Mouse (Mus musculus): ENCODE results near the gene Ints4.
"Not testable (repeated sequence)": the region's sequence is repeated elsewhere in the genome, so short reads cannot be mapped to it uniquely, and the experiment has no call there.

Gene Ints4

GRCm38 (mm10) chr7:97480821-97481339 is at the start of gene Ints4:
Gene Ints4, plus strand, starts transcription at chr7:97480956.
- peak; percentile 94 for DNase-seq (ENCODE audit: low spot score)

GRCm38 (mm10) chr7:97433517-97433916 is 47.2 kb upstream of the Ints4 start:
- peak; percentile 58 for DNase-seq (ENCODE audit: low spot score)

GRCm38 (mm10) chr7:97434517-97434916 is 46.2 kb upstream of the Ints4 start:
- no peak for DNase-seq (ENCODE audit: low spot score)

- no peak for DNase-seq (ENCODE audit: low spot score)
Observed at GRCm38 (mm10) chr7:97438986-97439385, 41.8 kb upstream of the Ints4 start.

- peak; percentile 91 for DNase-seq (ENCODE audit: low spot score)
Observed at GRCm38 (mm10) chr7:97446171-97446925, 34.4 kb upstream of the Ints4 start.

GRCm38 (mm10) chr7:97447050-97447531 is 33.7 kb upstream of the Ints4 start:
- peak; percentile 44 for DNase-seq (ENCODE audit: low spot score)

GRCm38 (mm10) chr7:97451023-97451422 is 29.7 kb upstream of the Ints4 start, which contains the start of gene Kctd14:
Gene Kctd14, plus strand, starts transcription at chr7:97451323.
- DNase-seq (ENCODE audit: low spot score), result not testable (repeated sequence)

- DNase-seq (ENCODE audit: low spot score), result no peak
Observed at GRCm38 (mm10) chr7:97452196-97452595, 28.6 kb upstream of the Ints4 start.

GRCm38 (mm10) chr7:97453141-97453921 is 27.4 kb upstream of the Ints4 start:
- DNase-seq (ENCODE audit: low spot score), result peak; percentile 27

GRCm38 (mm10) chr7:97454795-97455194 is 26.0 kb upstream of the Ints4 start:
- DNase-seq (ENCODE audit: low spot score), result no peak

- DNase-seq (ENCODE audit: low spot score), result no peak
Observed at GRCm38 (mm10) chr7:97455577-97455976, 25.2 kb upstream of the Ints4 start.

- no peak for DNase-seq (ENCODE audit: low spot score)
Observed at GRCm38 (mm10) chr7:97473001-97473400, 7.8 kb upstream of the Ints4 start.

GRCm38 (mm10) chr7:97479349-97479748 is 1.4 kb upstream of the Ints4 start:
- no peak for DNase-seq (ENCODE audit: low spot score)

GRCm38 (mm10) chr7:97480290-97480689 is 466 bp upstream of the Ints4 start:
- peak; percentile 25 for DNase-seq (ENCODE audit: low spot score)

GRCm38 (mm10) chr7:97483378-97483777 is 2.6 kb downstream of the Ints4 start:
- DNase-seq (ENCODE audit: low spot score), result no peak

GRCm38 (mm10) chr7:97491157-97491556 is 10.4 kb downstream of the Ints4 start:
- DNase-seq (ENCODE audit: low spot score), result no peak

GRCm38 (mm10) chr7:97492420-97492819 is 11.7 kb downstream of the Ints4 start:
- DNase-seq (ENCODE audit: low spot score), result no peak

- DNase-seq (ENCODE audit: low spot score), result no peak
Observed at GRCm38 (mm10) chr7:97495052-97495451, 14.3 kb downstream of the Ints4 start.

- DNase-seq (ENCODE audit: low spot score), result peak; percentile 32
Observed at GRCm38 (mm10) chr7:97500555-97501209, 19.9 kb downstream of the Ints4 start.

GRCm38 (mm10) chr7:97514786-97515185 is 34.0 kb downstream of the Ints4 start:
- no peak for DNase-seq (ENCODE audit: low spot score)

- no peak for DNase-seq (ENCODE audit: low spot score)
Observed at GRCm38 (mm10) chr7:97519935-97520334, 39.2 kb downstream of the Ints4 start.

- DNase-seq (ENCODE audit: low spot score), result no peak
Observed at GRCm38 (mm10) chr7:97535531-97535930, 54.8 kb downstream of the Ints4 start.

Measured in testis, postnatal 14 days (tissue).